Mouse (Mus musculus) CH12.LX (cell line): ENCODE measurements around the gene Smad1. TPM values are rescaled to one million over a fixed set of nuclear protein-coding genes. Genes with fewer than 3 reads are reported as not detected.

ENCODE experiments used
- DNase-seq: peaks from one replicate; pipeline ENCODE4 v3.0.0-alpha.2; 2013; ENCODE audit errors: extremely low read depth
- H3K27ac ChIP-seq: 2 replicates; pipeline ENCODE4 v1.5.1; 2012; ENCODE audit warnings: low read depth, mild to moderate bottlenecking, control low read depth, moderate library complexity; ENCODE audit not compliant: insufficient read depth
- H3K27me3 ChIP-seq: replicated peaks from 2 replicates; pipeline ENCODE3; 2012; ENCODE audit warnings: inconsistent platforms
- H3K36me3 ChIP-seq, 2 experiments: replicated peaks in 1 of 2; 2 replicates each; pipeline versions ENCODE3 to v1.6.1; 2012; ENCODE audit warnings: inconsistent platforms in 1 of 2, low read length in 1 of 2, mild to moderate bottlenecking in 1 of 2, mixed read lengths in 1 of 2, moderate library complexity in 1 of 2; ENCODE audit not compliant: control insufficient read depth in 1 of 2, insufficient read depth in 1 of 2
- H3K4me1 ChIP-seq, 2 experiments: 2 replicates each; pipeline ENCODE4 v1.6.1; 2012; ENCODE audit warnings: inconsistent platforms in 1 of 2, moderate library complexity in 1 of 2; ENCODE audit not compliant: insufficient read depth in 2 of 2, control insufficient read depth in 1 of 2
- H3K4me2 ChIP-seq: 2 replicates; pipeline ENCODE4 v1.6.1; 2012; ENCODE audit warnings: low read depth, mild to moderate bottlenecking, control low read depth; ENCODE audit not compliant: poor library complexity, insufficient read depth, severe bottlenecking
- H3K4me3 ChIP-seq, 3 experiments: fragments of 150-350 bp in 1 of 3; sonication (generic) in 1 of 3; replicated peaks in 1 of 3; 2 replicates each; pipeline versions ENCODE3 to v1.5.1; 2011 to 2012; ENCODE audit warnings: low read depth in 2 of 3, low read length in 2 of 3, mild to moderate bottlenecking in 2 of 3, moderate library complexity in 2 of 3, control low read depth in 1 of 3, improper control_type of control experiment in 1 of 3, inconsistent platforms in 1 of 3, mixed read lengths in 1 of 3; ENCODE audit not compliant: poor library complexity in 1 of 3
- H3K79me2 ChIP-seq: replicated peaks from 2 replicates; pipeline ENCODE4 v1.6.1; 2012; ENCODE audit warnings: mild to moderate bottlenecking, moderate library complexity; ENCODE audit not compliant: control insufficient read depth, poor library complexity, insufficient read depth, severe bottlenecking; ENCODE audit errors: extremely low read depth
- H3K9ac ChIP-seq: 2 replicates; pipeline ENCODE4 v1.6.1; 2012; ENCODE audit warnings: low read depth, mild to moderate bottlenecking, control low read depth, moderate library complexity; ENCODE audit not compliant: insufficient read depth
- H3K9me3 ChIP-seq: replicated peaks from 2 replicates; pipeline ENCODE3; 2012; ENCODE audit warnings: low read length, inconsistent platforms, mixed read lengths
- BHLHE40 ChIP-seq: IDR thresholded peaks from 2 replicates; pipeline ENCODE4 v1.6.1; 2011; ENCODE audit warnings: mild to moderate bottlenecking, low read depth, low read length, improper control_type of control experiment
- CHD1 ChIP-seq: IDR thresholded peaks from 2 replicates; pipeline ENCODE4 v1.6.1; 2012; ENCODE audit warnings: low read depth, low read length, improper control_type of control experiment, inconsistent platforms
- CHD2 ChIP-seq: IDR thresholded peaks from 2 replicates; pipeline ENCODE4 v1.6.1; 2011; ENCODE audit warnings: low read length, improper control_type of control experiment
- CTCF ChIP-seq, 2 experiments: IDR thresholded peaks in 1 of 2; conservative IDR thresholded peaks in 1 of 2; 2 replicates each; pipeline ENCODE4 v1.5.1; 2011 to 2012; ENCODE audit warnings: low read depth in 2 of 2, low read length in 2 of 2, improper control_type of control experiment in 1 of 2, inconsistent platforms in 1 of 2, mild to moderate bottlenecking in 1 of 2, moderate library complexity in 1 of 2
- E2F4 ChIP-seq: IDR thresholded peaks from 2 replicates; pipeline ENCODE4 v1.6.1; 2011; ENCODE audit warnings: low read depth, low read length, improper control_type of control experiment; ENCODE audit not compliant: insufficient replicate concordance
- ELF1 ChIP-seq: IDR thresholded peaks from 2 replicates; pipeline ENCODE4 v1.6.1; 2014; ENCODE audit warnings: low read depth, mild to moderate bottlenecking, inconsistent platforms, low read length, improper control_type of control experiment
- ETS1 ChIP-seq: conservative IDR thresholded peaks from 2 replicates; pipeline ENCODE4 v1.6.1; 2012; ENCODE audit warnings: low read depth, mild to moderate bottlenecking, inconsistent platforms, low read length, improper control_type of control experiment, moderate library complexity
- GABPA ChIP-seq: IDR thresholded peaks from 2 replicates; pipeline ENCODE4 v1.6.1; 2012; ENCODE audit warnings: low read depth, low read length, improper control_type of control experiment, inconsistent platforms; ENCODE audit not compliant: insufficient replicate concordance
- JUN ChIP-seq: IDR thresholded peaks from 2 replicates; pipeline ENCODE4 v1.6.1; 2011; ENCODE audit warnings: low read depth, mild to moderate bottlenecking, low read length, improper control_type of control experiment, moderate library complexity; ENCODE audit not compliant: insufficient read depth
- JUND ChIP-seq: conservative IDR thresholded peaks from 2 replicates; pipeline ENCODE4 v1.6.1; 2011; ENCODE audit warnings: low read depth, low read length, improper control_type of control experiment
- MAX ChIP-seq: IDR thresholded peaks from 2 replicates; pipeline ENCODE4 v1.6.1; 2011; ENCODE audit warnings: low read length, improper control_type of control experiment
- MEF2A ChIP-seq: IDR thresholded peaks from 2 replicates; pipeline ENCODE4 v1.6.1; 2014; ENCODE audit warnings: low read depth, mild to moderate bottlenecking, inconsistent platforms, low read length, improper control_type of control experiment, borderline replicate concordance
- MXI1 ChIP-seq: IDR thresholded peaks from 2 replicates; pipeline ENCODE4 v1.6.1; 2011; ENCODE audit warnings: mild to moderate bottlenecking, low read depth, low read length, improper control_type of control experiment
- MYC ChIP-seq: IDR thresholded peaks from 2 replicates; pipeline ENCODE4 v1.6.1; 2011; ENCODE audit warnings: low read depth, mild to moderate bottlenecking, improper control_type of control experiment, low read length
- POLR2AphosphoS2 ChIP-seq: IDR thresholded peaks from 2 replicates; pipeline ENCODE4 v1.6.1; 2011; ENCODE audit warnings: low read depth, low read length, improper control_type of control experiment
- SMC3 ChIP-seq: IDR thresholded peaks from 2 replicates; pipeline ENCODE4 v1.6.1; 2011; ENCODE audit warnings: low read depth, low read length, improper control_type of control experiment
- TBP ChIP-seq: conservative IDR thresholded peaks from 2 replicates; pipeline ENCODE4 v1.6.1; 2011; ENCODE audit warnings: low read depth, low read length, improper control_type of control experiment
- USF1 ChIP-seq: IDR thresholded peaks from 2 replicates; pipeline ENCODE4 v1.6.1; 2014; ENCODE audit warnings: low read depth, mild to moderate bottlenecking, inconsistent platforms, low read length, improper control_type of control experiment
- USF2 ChIP-seq: conservative IDR thresholded peaks from 2 replicates; pipeline ENCODE4 v1.6.1; 2011; ENCODE audit warnings: low read depth, low read length, improper control_type of control experiment
- ZKSCAN1 ChIP-seq: IDR thresholded peaks from 2 replicates; pipeline ENCODE4 v1.6.1; 2012; ENCODE audit warnings: low read depth, inconsistent platforms, low read length, improper control_type of control experiment, borderline replicate concordance
- ZMIZ1 ChIP-seq: IDR thresholded peaks from 2 replicates; pipeline ENCODE4 v1.6.1; 2012; ENCODE audit warnings: low read depth, mild to moderate bottlenecking, inconsistent platforms, low read length, improper control_type of control experiment
- ZNF384 ChIP-seq: IDR thresholded peaks from 2 replicates; pipeline ENCODE4 v1.6.1; 2012; ENCODE audit warnings: low read depth, low read length, improper control_type of control experiment, inconsistent platforms
- dilution Hi-C: fragments of 300-500 bp; cut with MboI; formaldehyde crosslinking; loops from 2 replicates; pipeline ENCODE4 v1.14.3; 2020; ENCODE audit warnings: low sequenced_read_pairs; ENCODE audit not compliant: extremely low pct_unique_long_range_greater_than_20kb, extremely low pct_ligation_motif_present
- in situ Hi-C: fragments of 300-500 bp; cut with MboI; formaldehyde crosslinking; loops from 3 replicates; pipeline ENCODE4 v1.14.3; 2019; ENCODE audit warnings: low sequenced_read_pairs, low pct_ligation_motif_present, low pct_unique_long_range_greater_than_20kb, mixed read lengths
- polyA plus RNA-seq: library from polyadenylated mRNA; unstranded; fragments of >175 nt; gene quantifications from 2 replicates; pipeline ENCODE4 v1.2.1, GENCODE M21; 2012; ENCODE audit warnings: low read depth; ENCODE audit not compliant: insufficient read length
- total RNA-seq, 2 experiments: library from RNA; depleted of rRNA; stranded (reverse); fragments of 300-350 nt in 1 of 2; fragments of >200 nt in 1 of 2; gene quantifications; 2 replicates each; pipeline ENCODE4 v1.2.3; 2012 to 2014

Smad1 gene
- total and polyA plus RNA-seq, 3 experiments = not detected

- no peaks in the 10 kb centered on the region for H3K9me3 ChIP-seq
- no peaks in the 10 kb centered on the region for H3K27me3 ChIP-seq
- H3K27ac ChIP-seq = no peak overlapping the region
- dilution Hi-C loops = no loop called here
- in situ Hi-C loops = no loop called here
- DNase-seq = no peak
- no peaks in the 10 kb centered on the region for H3K36me3 ChIP-seq
- no peaks in the 10 kb centered on the region for H3K79me2 ChIP-seq
- no peak overlapping the region for H3K4me3 ChIP-seq
- H3K4me2 ChIP-seq = no peak overlapping the region
- no peak overlapping the region for H3K9ac ChIP-seq
- H3K4me1 ChIP-seq = no peaks in the 10 kb centered on the region; a peak in 1 of 4 replicates
- TF ChIP-seq USF1 (no peak), ETS1 (no peak), ELF1 (no peak), ZMIZ1 (no peak)
Observed at GRCm38 (mm10) chr8:79381771-79382170, 17.5 kb downstream of the Smad1 start.

- Histone ChIP-seq H3K9ac (no peak overlapping the region), H3K4me2 (no peak overlapping the region), H3K4me3 (no peak overlapping the region), H3K27me3 (no peaks in the 10 kb centered on the region), H3K27ac (no peak overlapping the region), H3K36me3 (no peaks in the 10 kb centered on the region), H3K9me3 (no peaks in the 10 kb centered on the region), H3K4me1 (no peaks in the 10 kb centered on the region; a peak in 1 of 4 replicates), H3K79me2 (no peaks in the 10 kb centered on the region)
- TF ChIP-seq CHD2 = no peak
- TF ChIP-seq USF2 = no peak
- TF ChIP-seq CHD1 = no peak
- TF ChIP-seq GABPA = no peak
- TF ChIP-seq MEF2A = no peak
- TF ChIP-seq ZNF384 = no peak
- no peak for TF ChIP-seq TBP
- TF ChIP-seq SMC3 = no peak
- TF ChIP-seq POLR2AphosphoS2 = no peak
- no peak for TF ChIP-seq USF1
- no peak for TF ChIP-seq CTCF (conservative IDR thresholded peaks at IDR 0.05 in 1 of 2, IDR thresholded peaks at IDR 0.05 in 1 of 2; ENCODE audit: low read depth in 2 of 2, low read length in 2 of 2)
- no peak for TF ChIP-seq JUND
- dilution Hi-C loops = no loop called here
- in situ Hi-C loops = no loop called here
- no peak for DNase-seq
Observed at GRCm38 (mm10) chr8:79380386-79380785, 18.9 kb downstream of the Smad1 start.

GRCm38 (mm10) chr8:79379971-79380370 lies 19.3 kb downstream of the Smad1 start:
- Histone ChIP-seq H3K36me3 (no peaks in the 10 kb centered on the region), H3K27me3 (no peaks in the 10 kb centered on the region), H3K79me2 (no peaks in the 10 kb centered on the region), H3K9me3 (no peaks in the 10 kb centered on the region), H3K9ac (no peak overlapping the region), H3K4me2 (no peak overlapping the region), H3K4me3 (no peak overlapping the region), H3K27ac (no peak overlapping the region), H3K4me1 (no peaks in the 10 kb centered on the region; a peak in 1 of 4 replicates)
- dilution Hi-C loops (no loop called here), in situ Hi-C loops (no loop called here)
- no peak for DNase-seq
- TF ChIP-seq BHLHE40 (no peak), ZKSCAN1 (no peak), E2F4 (no peak), POLR2AphosphoS2 (no peak), MAX (no peak), MXI1 (no peak), JUN (no peak), MYC (no peak), CHD2 (no peak), ZNF384 (no peak), GABPA (no peak)
